In the genomic region with DNA sequence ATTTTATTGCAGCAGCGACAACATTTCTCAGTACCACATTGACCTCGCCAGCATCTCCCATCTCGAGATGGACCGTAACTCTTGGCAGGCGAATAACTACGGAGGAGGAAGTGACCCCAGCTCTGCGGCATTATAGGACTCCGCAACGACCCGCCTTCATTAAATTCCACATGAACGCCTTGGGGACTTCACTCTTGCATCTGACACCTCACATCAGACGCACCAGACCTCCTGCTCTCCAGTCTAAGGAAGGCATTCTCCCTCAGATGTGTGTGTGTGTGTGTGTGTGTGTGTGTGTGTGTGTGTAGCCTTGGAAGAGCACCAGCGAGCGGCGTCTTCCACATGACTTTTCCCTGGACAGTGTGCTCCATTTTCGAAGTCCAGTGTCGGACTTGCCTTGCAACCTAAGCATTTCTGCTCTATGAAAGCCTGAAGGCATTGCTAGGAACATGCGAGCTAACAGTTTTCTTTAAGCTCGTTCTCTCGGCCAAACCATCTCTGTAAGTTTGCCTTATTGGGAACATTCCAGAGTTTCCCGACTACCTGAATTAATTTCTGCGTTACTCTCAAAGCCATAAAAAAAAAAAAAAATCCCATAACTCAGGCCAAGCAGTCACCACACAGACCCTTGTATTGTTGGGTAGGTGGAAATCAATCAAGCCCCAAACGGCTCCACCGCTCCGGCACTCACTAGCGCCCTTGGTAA, we compare ENCODE assay signal across 8 mouse cellular contexts. TPM values are rescaled to one million over a fixed set of nuclear protein-coding genes. Genes with fewer than 3 reads are reported as not detected.
DNase-seq lines count a peak whose midpoint lies in the region; ATAC-seq and TF ChIP-seq lines count a peak whose summit lies in the region.

No protein-coding gene starts in this region.

- peak overlapping the region; percentile 63 for H3K4me3 ChIP-seq in ES-Bruce4 (ENCODE audit: low read depth, low read length)
- H3K4me3 ChIP-seq in forebrain, embryonic 11.5 days (ENCODE audit: low read depth, low read length): peak overlapping the region; percentile 73
- peak overlapping the region; percentile 63 for H3K4me3 ChIP-seq in midbrain, embryonic 14.5 days (replicated peaks; ENCODE audit: low read depth, low read length)

- TF ChIP-seq POLR2A in ES-Bruce4 (IDR thresholded peaks at IDR 0.05; ENCODE audit: insufficient read depth, low read length): no peak

- H3K9ac ChIP-seq in ES-Bruce4 (ENCODE audit: low read depth, poor library complexity, severe bottlenecking): peak overlapping the region; percentile 32; the same call in 1 of the 2 replicates
- peak overlapping the region; percentile 79 for H3K9ac ChIP-seq in forebrain, embryonic 11.5 days (ENCODE audit: low read length)
- peak overlapping the region; percentile 60 for H3K9ac ChIP-seq in midbrain, embryonic 14.5 days (replicated peaks; ENCODE audit: low read length)

- under 1% methylated on average over 26 of the region's 26 CpGs for WGBS in forebrain, embryonic 11.5 days
- whole genome bisulfite sequencing in midbrain, embryonic 14.5 days: under 1% methylated on average over 26 of the region's 26 CpGs

- peak; percentile 42 to 44 for DNase-seq in cerebellum, postnatal 10 days
- no peak for DNase-seq in cerebellum, adult 8-10 months
- DNase-seq in forebrain, embryonic 11.5 days (ENCODE audit: low spot score): peak; percentile 60
- DNase-seq in kidney, adult 9 months: peak; percentile 10
- peak; percentile 60 for DNase-seq in midbrain, embryonic 14.5 days
- no peak for DNase-seq in thymus, postnatal 0 days (ENCODE audit: low spot score)
- no peak for DNase-seq in thymus, postnatal 10 days (ENCODE audit: low spot score in 2 of 2)

- peak; percentile 14; the same call in 1 of the 2 replicates for ATAC-seq in forebrain, embryonic 11.5 days (replicated peaks; ENCODE audit: low FRiP score)
- ATAC-seq in midbrain, embryonic 14.5 days (ENCODE audit: low FRiP score, low TSS enrichment): peak; percentile 33; the same call in 1 of the 2 replicates

- peaks cover 17% of the 10 kb centered on the region for H3K27me3 ChIP-seq in ES-Bruce4 (ENCODE audit: control insufficient read depth, insufficient read depth, low read length, poor library complexity, severe bottlenecking)
- H3K27me3 ChIP-seq in forebrain, embryonic 11.5 days (ENCODE audit: control insufficient read depth, insufficient read depth, low read length): peaks cover 3% of the 10 kb centered on the region; the same call in 1 of the 2 replicates
- peaks cover 5% of the 10 kb centered on the region; the same call in 1 of the 2 replicates for H3K27me3 ChIP-seq in midbrain, embryonic 14.5 days (ENCODE audit: control insufficient read depth, insufficient read depth, low read length)

- TF ChIP-seq CTCF in ES-Bruce4 (IDR thresholded peaks at IDR 0.05; ENCODE audit: low read depth, low read length): no peak

- peak overlapping the region; percentile 51 for H3K4me2 ChIP-seq in forebrain, embryonic 11.5 days (ENCODE audit: low read depth, low read length, severe bottlenecking)
- H3K4me2 ChIP-seq in midbrain, embryonic 14.5 days (ENCODE audit: low read length): peak overlapping the region; percentile 80

- no peaks in the 10 kb centered on the region for H3K36me3 ChIP-seq in ES-Bruce4 (ENCODE audit: control insufficient read depth, insufficient read depth, low read length, poor library complexity, severe bottlenecking)
- no peaks in the 10 kb centered on the region for H3K36me3 ChIP-seq in forebrain, embryonic 11.5 days (ENCODE audit: control insufficient read depth, insufficient read depth, low read length)
- no peaks in the 10 kb centered on the region for H3K36me3 ChIP-seq in midbrain, embryonic 14.5 days (ENCODE audit: control insufficient read depth, insufficient read depth, low read length)

- H3K27ac ChIP-seq in ES-Bruce4 (ENCODE audit: insufficient read depth, low read length): no peak overlapping the region
- peak overlapping the region; percentile 82 for H3K27ac ChIP-seq in forebrain, embryonic 11.5 days (ENCODE audit: low read depth, low read length)
- H3K27ac ChIP-seq in midbrain, embryonic 14.5 days (replicated peaks; ENCODE audit: low read depth, low read length): peak overlapping the region; percentile 77

- no peaks in the 10 kb centered on the region for H3K9me3 ChIP-seq in ES-Bruce4 (replicated peaks; ENCODE audit: control insufficient read depth, insufficient read depth, low read length, poor library complexity, severe bottlenecking)
- H3K9me3 ChIP-seq in forebrain, embryonic 11.5 days (ENCODE audit: control insufficient read depth, low read length): no peaks in the 10 kb centered on the region
- H3K9me3 ChIP-seq in midbrain, embryonic 14.5 days (ENCODE audit: control insufficient read depth, low read length): no peaks in the 10 kb centered on the region

- no peak for TF ChIP-seq EP300 in ES-Bruce4 (IDR thresholded peaks at IDR 0.05; ENCODE audit: insufficient read depth, low read depth, low read length)

- H3K4me1 ChIP-seq in ES-Bruce4 (ENCODE audit: control insufficient read depth, insufficient read depth, low read length): no peaks in the 10 kb centered on the region
- H3K4me1 ChIP-seq in forebrain, embryonic 11.5 days (replicated peaks; ENCODE audit: control insufficient read depth, insufficient read depth, low read length): peaks cover 11% of the 10 kb centered on the region; the same call in 1 of the 2 replicates
- peaks cover 7% of the 10 kb centered on the region for H3K4me1 ChIP-seq in midbrain, embryonic 14.5 days (ENCODE audit: control insufficient read depth, insufficient read depth, low read length)

RNA-seq across cellular contexts. Expression of a gene that starts 1.0 kb away (rescaled TPM):
- 0.12 and 0.41 TPM in 2 replicates for polyA plus RNA-seq in ES-Bruce4 (2011; ENCODE audit: insufficient read depth, insufficient read length, low read depth, missing spikeins)
- polyA plus RNA-seq in forebrain, embryonic 11.5 days (2014; fragmentation: Nextera tagmentation; extraction: Ambion mirVana): 12.8 and 14.7 TPM in 2 replicates
- 11.1 and 11.4 TPM in 2 replicates for polyA plus RNA-seq in midbrain, embryonic 14.5 days (2014; fragmentation: Nextera tagmentation; extraction: Ambion mirVana)
- 0.16 and 0.18 TPM in 2 replicates for polyA plus RNA-seq in thymus, postnatal 0 days (2015; fragmentation: Nextera tagmentation; extraction: Ambion mirVana)

Comparison
In these comparisons a context has a peak if more than half of its experiments do, and no peak if none do; other contexts are left out.
1. DNase-seq: peak in cerebellum, postnatal 10 days (2 of 2), forebrain, embryonic 11.5 days (single experiment), kidney, adult 9 months (single experiment) and midbrain, embryonic 14.5 days (single experiment); none in cerebellum, adult 8-10 months (single experiment), thymus, postnatal 0 days (single experiment) and thymus, postnatal 10 days (0 of 2).
2. Peak in every context shown above with its lines, with median percentiles within 50 percentile points of each other: H3K4me3 ChIP-seq and H3K9ac ChIP-seq.